Mouse (Mus musculus): ENCODE data around the gene Ubb. TPM values are rescaled to one million over a fixed set of nuclear protein-coding genes. Genes with fewer than 3 reads are reported as not detected.

Gene Ubb
- polyA plus RNA-seq, 1 experiment from 2014 or later, result 4,745 TPM

GRCm38 (mm10) chr11:62518991-62519390, 32.0 kb upstream of the Ubb start:
- Histone ChIP-seq H3K36me3 (ENCODE audit: control insufficient read depth, insufficient read depth) (no peaks in the 10 kb centered on the region), H3K4me3 (replicated peaks; ENCODE audit: low read length) (no peak overlapping the region), H3K4me1 (replicated peaks; ENCODE audit: control insufficient read depth, insufficient read depth, low read length) (no peaks in the 10 kb centered on the region), H3K27me3 (replicated peaks; ENCODE audit: control insufficient read depth, insufficient read depth, low read length) (no peaks in the 10 kb centered on the region), H3K9me3 (ENCODE audit: control insufficient read depth, low read length) (no peaks in the 10 kb centered on the region), H3K4me2 (ENCODE audit: low read length) (no peak overlapping the region), H3K9ac (replicated peaks; ENCODE audit: low read depth, low read length) (no peak overlapping the region), H3K27ac (ENCODE audit: low read length) (no peak overlapping the region)
- ATAC-seq, result no peak
- WGBS, result 36% methylated on average over 2 of the region's 2 CpGs

GRCm38 (mm10) chr11:62522283-62522682, 28.7 kb upstream of the Ubb start:
- Histone ChIP-seq H3K27ac (ENCODE audit: low read length) (no peak overlapping the region), H3K36me3 (ENCODE audit: control insufficient read depth, insufficient read depth) (peaks cover 10% of the 10 kb centered on the region), H3K9ac (replicated peaks; ENCODE audit: low read depth, low read length) (no peak overlapping the region), H3K9me3 (ENCODE audit: control insufficient read depth, low read length) (no peaks in the 10 kb centered on the region), H3K27me3 (replicated peaks; ENCODE audit: control insufficient read depth, insufficient read depth, low read length) (no peaks in the 10 kb centered on the region), H3K4me2 (ENCODE audit: low read length) (no peak overlapping the region), H3K4me1 (replicated peaks; ENCODE audit: control insufficient read depth, insufficient read depth, low read length) (no peaks in the 10 kb centered on the region), H3K4me3 (replicated peaks; ENCODE audit: low read length) (no peak overlapping the region)
- ATAC-seq, result no peak
- 77% methylated on average over 2 of the region's 2 CpGs for WGBS

- peak overlapping the region; percentile 23 for H3K4me3 ChIP-seq (replicated peaks; ENCODE audit: low read length)
- H3K4me1 ChIP-seq (replicated peaks; ENCODE audit: control insufficient read depth, insufficient read depth, low read length), result peaks cover 10% of the 10 kb centered on the region
- 72% methylated on average over 8 of the region's 8 CpGs for WGBS
- no peaks in the 10 kb centered on the region for H3K27me3 ChIP-seq (replicated peaks; ENCODE audit: control insufficient read depth, insufficient read depth, low read length)
- H3K4me2 ChIP-seq (ENCODE audit: low read length), result peak overlapping the region; percentile 82
- no peaks in the 10 kb centered on the region for H3K9me3 ChIP-seq (ENCODE audit: control insufficient read depth, low read length)
- peaks cover 7% of the 10 kb centered on the region; the same call in 1 of the 2 replicates for H3K36me3 ChIP-seq (ENCODE audit: control insufficient read depth, insufficient read depth)
- ATAC-seq, result no peak
- no peak overlapping the region; the same call in 1 of the 2 replicates for H3K9ac ChIP-seq (replicated peaks; ENCODE audit: low read depth, low read length)
- H3K27ac ChIP-seq (ENCODE audit: low read length), result no peak overlapping the region
Measured at GRCm38 (mm10) chr11:62537089-62537488, 13.9 kb upstream of the Ubb start.

- no peak for ATAC-seq
- WGBS, result 11% methylated on average over 7 of the region's 7 CpGs
Measured at GRCm38 (mm10) chr11:62537590-62537989, 13.4 kb upstream of the Ubb start.

GRCm38 (mm10) chr11:62538321-62539088, 12.5 kb upstream of the Ubb start:
- H3K9me3 ChIP-seq (ENCODE audit: control insufficient read depth, low read length), result no peaks in the 10 kb centered on the region
- ATAC-seq, result peak; percentile 84
- peaks cover 10% of the 10 kb centered on the region for H3K4me1 ChIP-seq (replicated peaks; ENCODE audit: control insufficient read depth, insufficient read depth, low read length)
- under 1% methylated on average over 58 of the region's 73 CpGs for WGBS
- H3K27me3 ChIP-seq (replicated peaks; ENCODE audit: control insufficient read depth, insufficient read depth, low read length), result no peaks in the 10 kb centered on the region
- peak overlapping the region; percentile 76 for H3K27ac ChIP-seq (ENCODE audit: low read length)
- H3K9ac ChIP-seq (replicated peaks; ENCODE audit: low read depth, low read length), result peak overlapping the region; percentile 95
- 0 out of 2 replicates have a peak, but pooled peaks cover 2% of the 10 kb centered on the region for H3K36me3 ChIP-seq (ENCODE audit: control insufficient read depth, insufficient read depth)
- H3K4me2 ChIP-seq (ENCODE audit: low read length), result peak overlapping the region; percentile 82
- H3K4me3 ChIP-seq (replicated peaks; ENCODE audit: low read length), result peak overlapping the region; percentile 77

More at GRCm38 (mm10) chr11:62537590-62537989, 13.4 kb upstream of the Ubb start:
- H3K36me3 ChIP-seq (ENCODE audit: control insufficient read depth, insufficient read depth), result 0 out of 2 replicates have a peak, but pooled peaks cover 6% of the 10 kb centered on the region
- H3K27me3 ChIP-seq (replicated peaks; ENCODE audit: control insufficient read depth, insufficient read depth, low read length), result no peaks in the 10 kb centered on the region
- peak overlapping the region; percentile 2; the same call in 1 of the 2 replicates for H3K9ac ChIP-seq (replicated peaks; ENCODE audit: low read depth, low read length)
- H3K9me3 ChIP-seq (ENCODE audit: control insufficient read depth, low read length), result no peaks in the 10 kb centered on the region
- peak overlapping the region; percentile 82 for H3K4me2 ChIP-seq (ENCODE audit: low read length)
- no peak overlapping the region for H3K27ac ChIP-seq (ENCODE audit: low read length)
- peak overlapping the region; percentile 23 for H3K4me3 ChIP-seq (replicated peaks; ENCODE audit: low read length)
- peaks cover 10% of the 10 kb centered on the region for H3K4me1 ChIP-seq (replicated peaks; ENCODE audit: control insufficient read depth, insufficient read depth, low read length)

GRCm38 (mm10) chr11:62539089-62539890, 11.7 kb upstream of the Ubb start, which contains the start of gene Cenpv:
Cenpv (minus strand) TSS chr11:62539261.
- Histone ChIP-seq H3K9me3 (ENCODE audit: control insufficient read depth, low read length) (no peaks in the 10 kb centered on the region), H3K4me3 (replicated peaks; ENCODE audit: low read length) (peak within 1 kb of the TSS; percentile 77), H3K4me2 (ENCODE audit: low read length) (peak within 1 kb of the TSS; percentile 82), H3K27me3 (replicated peaks; ENCODE audit: control insufficient read depth, insufficient read depth, low read length) (no peaks in the 10 kb centered on the region), H3K27ac (ENCODE audit: low read length) (peak within 1 kb of the TSS; percentile 76), H3K9ac (replicated peaks; ENCODE audit: low read depth, low read length) (peak within 1 kb of the TSS; percentile 95), H3K4me1 (replicated peaks; ENCODE audit: control insufficient read depth, insufficient read depth, low read length) (peaks cover 10% of the 10 kb centered on the region), H3K36me3 (ENCODE audit: control insufficient read depth, insufficient read depth) (no peaks in the 10 kb centered on the region)
- peak; percentile 81 for ATAC-seq
- WGBS, result 5% methylated on average over 54 of the region's 57 CpGs

GRCm38 (mm10) chr11:62540167-62540566, 10.8 kb upstream of the Ubb start:
- no peaks in the 10 kb centered on the region for H3K9me3 ChIP-seq (ENCODE audit: control insufficient read depth, low read length)
- ATAC-seq, result no peak
- H3K27ac ChIP-seq (ENCODE audit: low read length), result no peak overlapping the region
- H3K36me3 ChIP-seq (ENCODE audit: control insufficient read depth, insufficient read depth), result no peaks in the 10 kb centered on the region
- WGBS, result 86% methylated on average over 7 of the region's 7 CpGs
- no peak overlapping the region for H3K9ac ChIP-seq (replicated peaks; ENCODE audit: low read depth, low read length)
- peaks cover 10% of the 10 kb centered on the region for H3K4me1 ChIP-seq (replicated peaks; ENCODE audit: control insufficient read depth, insufficient read depth, low read length)
- no peak overlapping the region for H3K4me3 ChIP-seq (replicated peaks; ENCODE audit: low read length)
- H3K27me3 ChIP-seq (replicated peaks; ENCODE audit: control insufficient read depth, insufficient read depth, low read length), result no peaks in the 10 kb centered on the region
- no peak overlapping the region for H3K4me2 ChIP-seq (ENCODE audit: low read length)

GRCm38 (mm10) chr11:62540969-62541368, 10.0 kb upstream of the Ubb start:
- no peak overlapping the region for H3K4me3 ChIP-seq (replicated peaks; ENCODE audit: low read length)
- no peaks in the 10 kb centered on the region for H3K36me3 ChIP-seq (ENCODE audit: control insufficient read depth, insufficient read depth)
- no peak overlapping the region for H3K4me2 ChIP-seq (ENCODE audit: low read length)
- no peaks in the 10 kb centered on the region for H3K27me3 ChIP-seq (replicated peaks; ENCODE audit: control insufficient read depth, insufficient read depth, low read length)
- WGBS, result 45% methylated on average over 2 of the region's 2 CpGs
- H3K9me3 ChIP-seq (ENCODE audit: control insufficient read depth, low read length), result no peaks in the 10 kb centered on the region
- H3K9ac ChIP-seq (replicated peaks; ENCODE audit: low read depth, low read length), result no peak overlapping the region
- no peak overlapping the region for H3K27ac ChIP-seq (ENCODE audit: low read length)
- peaks cover 10% of the 10 kb centered on the region for H3K4me1 ChIP-seq (replicated peaks; ENCODE audit: control insufficient read depth, insufficient read depth, low read length)
- no peak for ATAC-seq

GRCm38 (mm10) chr11:62541581-62541980, 9.4 kb upstream of the Ubb start:
- no peak overlapping the region for H3K27ac ChIP-seq (ENCODE audit: low read length)
- ATAC-seq, result no peak

More at GRCm38 (mm10) chr11:62541581-62541980, 9.4 kb upstream of the Ubb start:
- Histone ChIP-seq H3K4me2 (ENCODE audit: low read length) (no peak overlapping the region), H3K9me3 (ENCODE audit: control insufficient read depth, low read length) (no peaks in the 10 kb centered on the region), H3K36me3 (ENCODE audit: control insufficient read depth, insufficient read depth) (no peaks in the 10 kb centered on the region), H3K4me1 (replicated peaks; ENCODE audit: control insufficient read depth, insufficient read depth, low read length) (peaks cover 8% of the 10 kb centered on the region), H3K27me3 (replicated peaks; ENCODE audit: control insufficient read depth, insufficient read depth, low read length) (no peaks in the 10 kb centered on the region), H3K4me3 (replicated peaks; ENCODE audit: low read length) (no peak overlapping the region), H3K9ac (replicated peaks; ENCODE audit: low read depth, low read length) (no peak overlapping the region)
- WGBS, result 86% methylated on average over 8 of the region's 8 CpGs

All from forebrain, embryonic 16.5 days (tissue).